Mouse (Mus musculus) cerebellum, adult 2 months (tissue): ENCODE measurements at regions not wholly inside any gene's neighbourhood (a gene's known extent, or its start where the extent isn't known, plus 50 kb on each side); places are given as distances from the start of the nearest gene placed in this dataset.

ENCODE experiments used
- DNase-seq, 2 experiments: peaks; one replicate each; pipeline ENCODE4 v3.0.0; 2021
- H3K27ac ChIP-seq: fragments of 200-500 bp; 2 replicates; pipeline ENCODE4 v1.5.1; 2012; ENCODE audit warnings: low read length, control low read depth, inconsistent platforms; ENCODE audit not compliant: insufficient read depth
- H3K27me3 ChIP-seq: fragments of 200-500 bp; 2 replicates; pipeline ENCODE4 v1.6.1; 2012; ENCODE audit warnings: inconsistent platforms, mild to moderate bottlenecking, low read length, moderate library complexity; ENCODE audit not compliant: control insufficient read depth, insufficient read depth
- H3K4me1 ChIP-seq: fragments of 200-500 bp; 2 replicates; pipeline ENCODE4 v1.6.1; 2011; ENCODE audit warnings: low read length; ENCODE audit not compliant: control insufficient read depth, insufficient read depth
- H3K4me3 ChIP-seq: fragments of 200-500 bp; replicated peaks from 2 replicates; pipeline ENCODE3; 2011; ENCODE audit warnings: mild to moderate bottlenecking, low read depth, low read length, control low read depth; ENCODE audit not compliant: insufficient read depth
- CTCF ChIP-seq: fragments of 200-500 bp; IDR thresholded peaks from 2 replicates; pipeline ENCODE4 v1.5.1; 2011; ENCODE audit warnings: low read depth, mild to moderate bottlenecking, control low read depth, low read length, moderate library complexity, borderline replicate concordance; ENCODE audit not compliant: insufficient read depth
- POLR2A ChIP-seq: fragments of 200-500 bp; IDR thresholded peaks from 2 replicates; pipeline ENCODE4 v1.6.1; 2011; ENCODE audit warnings: low read length, control low read depth, borderline replicate concordance; ENCODE audit not compliant: insufficient read depth
- WGBS: fragments of 180-500 bp; shearing (Covaris S2); methylation state at CpG from one replicate; pipeline ENCODE4 v1.1.7; 2018; 5-methylcytosine and 5-hydroxymethylcytosine counted together

DNA sequence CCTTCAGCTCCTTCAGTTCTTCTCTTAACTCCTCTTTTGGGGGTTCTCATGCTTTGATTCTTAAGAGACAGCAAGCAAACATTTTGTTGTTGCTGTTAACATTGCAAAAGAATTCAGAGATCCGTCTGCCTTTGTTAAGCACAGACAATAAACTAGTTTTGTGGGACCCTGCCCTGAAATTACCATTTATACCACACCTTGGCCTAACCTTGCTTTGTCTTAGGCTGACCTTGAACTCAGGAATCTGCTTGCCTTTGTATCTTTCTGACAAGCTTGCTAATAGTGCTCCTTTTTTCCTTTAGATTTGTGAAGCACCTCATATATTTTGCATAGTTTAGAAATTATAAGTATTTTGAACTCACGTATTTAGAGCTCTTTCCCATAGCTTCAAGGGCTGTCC is 1820.3 kb upstream of the Sel1l start:
- TF ChIP-seq CTCF, result no peak
- no peak for TF ChIP-seq POLR2A
- no peak overlapping the region for H3K4me3 ChIP-seq
- WGBS, result 63% methylated on average over 2 of the region's 2 CpGs
- H3K27me3 ChIP-seq, result no peaks in the 10 kb centered on the region
- no peak for DNase-seq
- H3K27ac ChIP-seq, result no peak overlapping the region
- no peaks in the 10 kb centered on the region for H3K4me1 ChIP-seq

DNA sequence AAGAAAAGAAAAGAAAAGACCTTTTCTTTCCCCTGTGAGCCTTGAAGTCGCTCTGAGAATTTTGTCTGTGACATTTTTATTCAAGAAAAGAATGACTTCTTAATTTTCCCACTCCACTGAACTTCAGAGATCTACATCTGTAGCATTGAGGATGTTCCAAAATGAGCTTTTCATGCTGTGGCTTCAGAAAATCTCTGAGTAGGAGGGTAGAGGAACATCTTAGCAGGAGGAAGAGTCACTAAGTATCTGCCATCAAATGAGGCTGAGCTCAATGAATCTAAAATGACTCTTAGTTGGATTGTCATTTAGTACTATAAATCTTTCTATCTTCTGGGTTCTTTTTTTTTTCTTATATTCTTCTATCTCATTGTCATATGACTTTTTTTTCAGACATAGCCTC is 1817.8 kb upstream of the Sel1l start:
- no peak for DNase-seq
- H3K27me3 ChIP-seq, result no peaks in the 10 kb centered on the region
- H3K4me3 ChIP-seq, result no peak overlapping the region
- 37% methylated on average over 1 of the region's 1 CpGs for WGBS
- no peak overlapping the region for H3K27ac ChIP-seq
- TF ChIP-seq POLR2A (no peak), CTCF (no peak)
- no peaks in the 10 kb centered on the region for H3K4me1 ChIP-seq
